Mouse (Mus musculus): ENCODE data around the gene Pibf1. TPM values are rescaled to one million over a fixed set of nuclear protein-coding genes. Genes with fewer than 3 reads are reported as not detected.
A peak's percentile ranks its signal among the peaks of the same experiment; 100 is the strongest.

Gene Pibf1
- total RNA-seq, 1 experiment from 2014 or later, result 31.0 TPM

DNA sequence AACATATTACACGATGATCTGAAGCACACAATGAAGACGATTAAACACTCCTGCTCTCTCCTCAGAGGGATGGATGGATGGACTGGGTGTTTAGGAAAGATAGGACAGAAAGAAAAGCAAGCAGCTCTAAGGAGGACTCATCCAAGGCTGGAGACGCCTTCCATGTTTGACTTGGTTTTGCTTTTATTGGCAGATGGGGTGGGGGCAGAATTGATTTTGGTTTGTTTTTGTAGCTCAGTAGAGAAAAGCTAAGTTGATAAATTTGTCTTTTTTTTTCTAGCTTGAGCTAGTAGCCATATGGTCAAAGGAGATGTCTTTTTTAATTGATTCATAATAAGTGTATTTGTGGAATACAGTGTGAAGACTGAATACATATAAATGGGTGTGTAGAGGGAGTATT lies 133.8 kb downstream of the Pibf1 start:
- ATAC-seq (replicated peaks; ENCODE audit: insufficient number of reproducible peaks, low FRiP score, low TSS enrichment, poor library complexity, severe bottlenecking), result no peak

DNA sequence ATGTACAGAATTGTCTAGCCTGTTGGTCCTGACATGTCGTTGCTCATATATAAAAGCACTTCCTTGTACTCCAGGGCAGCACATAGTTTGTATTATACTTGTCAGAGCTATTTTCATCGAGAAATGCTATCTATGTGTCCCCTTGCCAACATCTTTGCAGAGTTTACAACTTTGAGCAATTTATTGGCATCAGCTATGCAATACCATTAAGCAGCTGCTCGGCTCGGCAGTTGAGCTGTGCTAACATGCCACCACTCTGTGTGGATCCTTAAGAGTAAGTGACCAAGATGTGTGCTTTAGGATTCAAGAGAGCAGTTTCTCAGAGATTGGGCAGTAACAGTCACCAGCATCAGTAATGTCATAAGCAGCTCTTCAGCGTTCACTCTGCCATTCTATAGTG lies 137.9 kb downstream of the Pibf1 start:
- no peak for ATAC-seq (replicated peaks; ENCODE audit: insufficient number of reproducible peaks, low FRiP score, low TSS enrichment, poor library complexity, severe bottlenecking)

DNA sequence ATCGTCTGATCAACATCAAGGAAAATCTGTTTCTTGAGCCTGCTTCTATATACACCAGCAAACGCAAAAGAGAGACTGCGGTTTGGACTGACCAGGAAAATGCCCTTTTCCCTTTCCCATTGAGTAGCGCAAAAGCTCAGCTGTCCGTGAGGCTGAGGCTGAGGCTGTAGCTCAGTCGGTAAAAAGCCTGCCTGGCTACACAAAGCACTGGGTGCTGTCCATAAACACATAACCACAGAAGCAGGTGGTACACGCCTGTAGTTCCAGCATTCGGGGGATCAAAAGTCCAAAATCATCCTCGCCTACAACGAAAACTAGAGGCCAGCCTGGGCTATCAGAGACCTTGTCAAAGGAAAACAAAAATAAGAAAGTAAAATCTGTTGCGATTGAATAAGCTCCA lies 141.3 kb downstream of the Pibf1 start:
- no peak for ATAC-seq (replicated peaks; ENCODE audit: insufficient number of reproducible peaks, low FRiP score, low TSS enrichment, poor library complexity, severe bottlenecking)

GRCm38 (mm10) chr14:99244508-99244907 lies 145.3 kb downstream of the Pibf1 start:
- ATAC-seq (replicated peaks; ENCODE audit: insufficient number of reproducible peaks, low FRiP score, low TSS enrichment, poor library complexity, severe bottlenecking), result no peak

DNA sequence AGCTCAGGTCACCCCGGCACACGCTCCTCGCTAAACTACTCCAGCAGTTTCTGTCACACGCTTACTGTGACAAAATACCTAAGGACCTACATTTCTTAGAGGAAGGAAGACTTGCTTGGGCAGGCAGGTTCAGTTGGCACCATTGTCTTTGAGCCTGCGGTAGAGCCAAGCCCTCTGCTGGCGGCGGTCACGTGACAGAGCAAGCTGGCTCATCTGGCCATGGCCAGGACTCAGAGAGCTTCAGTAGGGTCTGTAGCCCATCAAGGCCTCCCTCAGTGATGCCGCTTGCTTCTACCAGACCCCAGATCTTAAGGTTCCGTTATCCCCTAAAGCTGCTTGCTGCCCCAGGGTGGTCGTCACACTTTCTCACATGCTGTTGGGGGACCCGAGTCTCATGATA lies 162.8 kb downstream of the Pibf1 start:
- ATAC-seq (replicated peaks; ENCODE audit: insufficient number of reproducible peaks, low FRiP score, low TSS enrichment, poor library complexity, severe bottlenecking), result no peak

GRCm38 (mm10) chr14:99263816-99264215 lies 164.6 kb downstream of the Pibf1 start:
- no peak for ATAC-seq (replicated peaks; ENCODE audit: insufficient number of reproducible peaks, low FRiP score, low TSS enrichment, poor library complexity, severe bottlenecking)

DNA sequence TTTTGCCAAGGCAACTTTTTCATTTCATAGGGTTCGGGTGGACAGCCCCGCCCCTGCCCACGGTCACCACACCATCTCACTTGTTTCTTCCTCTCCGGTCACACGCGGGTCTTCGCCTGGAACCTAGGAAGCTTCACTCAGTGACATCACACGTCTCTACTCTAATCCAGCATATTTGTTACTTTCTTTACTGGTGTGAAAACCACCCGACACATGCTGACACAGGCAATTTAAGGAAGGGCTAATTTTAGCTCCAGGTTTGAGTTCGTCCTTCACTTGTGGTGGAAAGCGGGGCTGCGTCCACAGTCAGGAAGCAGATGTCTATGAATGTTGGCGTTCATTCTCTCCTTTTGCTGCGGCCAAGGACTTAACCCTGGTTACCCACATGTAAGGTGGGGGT lies 166.6 kb downstream of the Pibf1 start:
- no peak; the same call in 1 of the 2 replicates for ATAC-seq (replicated peaks; ENCODE audit: insufficient number of reproducible peaks, low FRiP score, low TSS enrichment, poor library complexity, severe bottlenecking)

- ATAC-seq (replicated peaks; ENCODE audit: insufficient number of reproducible peaks, low FRiP score, low TSS enrichment, poor library complexity, severe bottlenecking), result no peak
Measured at GRCm38 (mm10) chr14:99266749-99267148, 167.5 kb downstream of the Pibf1 start.

- ATAC-seq (replicated peaks; ENCODE audit: insufficient number of reproducible peaks, low FRiP score, low TSS enrichment, poor library complexity, severe bottlenecking), result no peak
Measured at GRCm38 (mm10) chr14:99274056-99274455, 174.8 kb downstream of the Pibf1 start.

DNA sequence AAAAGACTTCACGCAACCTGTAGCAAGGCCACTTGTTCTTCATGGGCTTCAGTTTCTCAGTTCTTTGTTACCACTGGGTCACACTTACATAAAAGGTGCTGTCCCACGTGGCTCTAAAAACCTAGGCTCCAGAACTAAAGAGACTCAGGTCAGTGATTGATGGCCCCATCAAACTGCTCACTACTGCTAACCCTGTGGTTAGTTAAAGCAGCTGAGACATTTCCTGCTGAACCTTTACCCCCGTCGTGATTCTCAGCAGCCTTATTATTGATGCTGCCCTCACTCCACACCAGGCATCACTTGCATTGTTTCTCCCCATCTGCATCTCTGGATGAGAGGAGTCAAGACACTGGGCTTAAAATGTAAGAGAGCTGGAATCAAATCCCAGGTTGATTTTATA lies 176.6 kb downstream of the Pibf1 start:
- no peak for ATAC-seq (replicated peaks; ENCODE audit: insufficient number of reproducible peaks, low FRiP score, low TSS enrichment, poor library complexity, severe bottlenecking)

DNA sequence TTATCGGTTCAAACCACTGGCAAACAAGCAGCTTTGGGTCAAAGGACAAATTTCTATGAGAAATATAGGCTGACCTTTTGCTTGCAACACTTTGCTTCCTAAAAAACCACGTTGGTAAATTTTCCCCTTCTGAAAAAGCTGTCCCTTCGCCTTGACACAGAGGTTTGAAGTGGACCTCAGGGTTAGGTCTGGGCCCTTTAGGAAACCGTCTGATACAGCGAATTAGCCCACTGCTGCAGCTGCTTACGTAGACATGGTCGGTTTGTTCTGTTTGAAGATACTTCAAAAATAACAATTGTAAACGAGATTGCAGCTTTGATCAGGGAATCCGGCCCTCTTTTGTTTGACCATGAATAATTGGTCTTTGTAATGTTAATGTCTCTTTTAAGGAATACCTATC lies 179.1 kb downstream of the Pibf1 start:
- no peak for ATAC-seq (replicated peaks; ENCODE audit: insufficient number of reproducible peaks, low FRiP score, low TSS enrichment, poor library complexity, severe bottlenecking)

DNA sequence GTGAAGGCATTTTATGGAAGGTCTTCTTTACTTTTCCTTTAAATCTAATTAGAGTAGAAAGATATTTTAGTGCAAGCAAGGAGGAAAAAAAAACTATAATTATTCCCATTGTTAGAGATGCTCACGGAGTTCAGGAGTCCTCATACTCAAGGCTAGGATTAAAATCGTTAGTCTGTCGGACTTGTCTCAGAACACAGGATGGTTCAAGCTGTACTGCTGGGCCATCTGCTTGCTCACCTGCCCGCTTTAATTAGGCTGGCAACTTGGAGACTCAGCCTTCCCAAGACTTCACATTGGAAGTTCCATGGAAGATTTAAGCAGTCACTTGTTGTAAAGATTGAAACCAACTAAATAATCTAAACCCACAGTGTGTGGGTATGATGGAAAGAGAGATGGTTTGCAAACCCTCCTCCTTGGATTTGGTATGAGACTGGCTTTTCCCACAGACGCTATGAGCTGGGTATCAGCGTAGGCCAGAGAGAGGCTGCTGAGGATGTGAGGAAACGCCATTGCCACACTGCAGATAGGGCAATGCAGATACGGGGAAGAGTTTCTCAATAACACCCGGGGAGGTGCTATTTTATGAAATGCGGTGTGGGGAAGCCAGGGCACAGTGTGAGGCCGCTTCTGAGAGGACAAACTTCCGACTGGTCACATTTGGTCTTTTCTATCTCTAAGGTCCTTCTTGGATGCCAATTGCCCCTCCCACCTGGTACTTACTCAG lies 179.7 kb downstream of the Pibf1 start:
- no peak for ATAC-seq (replicated peaks; ENCODE audit: insufficient number of reproducible peaks, low FRiP score, low TSS enrichment, poor library complexity, severe bottlenecking)

- no peak for ATAC-seq (replicated peaks; ENCODE audit: insufficient number of reproducible peaks, low FRiP score, low TSS enrichment, poor library complexity, severe bottlenecking)
Measured at GRCm38 (mm10) chr14:99280399-99280798, 181.2 kb downstream of the Pibf1 start.

- ATAC-seq (replicated peaks; ENCODE audit: insufficient number of reproducible peaks, low FRiP score, low TSS enrichment, poor library complexity, severe bottlenecking), result no peak
Measured at GRCm38 (mm10) chr14:99280825-99281433, 181.7 kb downstream of the Pibf1 start.

DNA sequence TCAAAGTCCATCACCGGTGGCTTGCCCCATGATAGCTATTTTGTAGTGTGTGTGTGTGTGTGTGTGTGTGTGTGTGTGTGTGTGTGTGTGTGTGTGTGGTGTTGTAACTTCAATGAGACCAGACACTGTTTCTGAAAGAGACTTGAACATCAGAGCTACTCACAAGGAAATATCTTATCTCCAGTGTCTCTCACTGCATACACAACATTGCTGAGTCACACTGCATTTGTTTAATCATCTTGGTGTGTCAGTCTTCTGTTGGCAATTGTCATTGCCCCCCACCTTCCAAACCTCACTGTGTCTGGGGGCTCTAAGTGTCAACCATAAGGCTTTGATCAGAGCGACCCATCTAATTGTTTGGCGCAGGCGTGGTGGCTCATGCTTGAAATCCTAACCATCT lies 186.3 kb downstream of the Pibf1 start:
- ATAC-seq (replicated peaks; ENCODE audit: insufficient number of reproducible peaks, low FRiP score, low TSS enrichment, poor library complexity, severe bottlenecking), result no peak

DNA sequence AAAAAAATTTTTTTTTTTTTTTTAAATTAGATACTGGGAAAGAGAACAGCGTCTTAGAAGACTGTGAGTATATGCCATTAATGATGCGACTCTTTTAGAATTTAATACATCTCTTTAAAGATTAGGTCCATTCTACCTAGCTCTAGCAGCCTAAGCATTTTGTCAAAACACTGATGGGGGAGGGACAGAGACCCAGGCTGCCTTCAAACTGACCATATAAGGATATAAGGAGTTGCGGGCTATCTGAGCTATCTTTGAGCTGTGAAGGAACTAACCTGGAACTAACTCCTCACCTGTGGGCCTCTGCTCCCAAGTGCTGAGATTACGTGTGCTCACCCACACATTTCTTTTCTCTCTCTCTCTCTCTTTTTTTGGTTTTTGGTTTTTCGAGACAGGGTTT lies 193.0 kb downstream of the Pibf1 start:
- ATAC-seq (replicated peaks; ENCODE audit: insufficient number of reproducible peaks, low FRiP score, low TSS enrichment, poor library complexity, severe bottlenecking), result no peak

- no peak for ATAC-seq (replicated peaks; ENCODE audit: insufficient number of reproducible peaks, low FRiP score, low TSS enrichment, poor library complexity, severe bottlenecking)
Measured at GRCm38 (mm10) chr14:99294424-99294823, 195.2 kb downstream of the Pibf1 start.

- ATAC-seq (replicated peaks; ENCODE audit: insufficient number of reproducible peaks, low FRiP score, low TSS enrichment, poor library complexity, severe bottlenecking), result no peak
Measured at GRCm38 (mm10) chr14:99295606-99296341, 196.6 kb downstream of the Pibf1 start.

GRCm38 (mm10) chr14:99298385-99299021 lies 199.3 kb downstream of the Pibf1 start, which contains the start of gene Klf5:
Klf5 (plus strand) TSS chr14:99298691.
- ATAC-seq (replicated peaks; ENCODE audit: insufficient number of reproducible peaks, low FRiP score, low TSS enrichment, poor library complexity, severe bottlenecking), result peak; percentile 96
